Mouse (Mus musculus) kidney, postnatal 0 days (tissue): Measurements from ENCODE around the gene Mis18bp1. TPM values are rescaled to one million over a fixed set of nuclear protein-coding genes. Genes with fewer than 3 reads are reported as not detected.
"Not testable (repeated sequence)": the region's sequence is repeated elsewhere in the genome, so short reads cannot be mapped to it uniquely, and the experiment has no call there.

Source experiments
- ATAC-seq: fragments of 200-750 bp; cut with Nextera tagmentation; replicated peaks from 2 replicates; pipeline ENCODE4 v1.8.0; 2017; ENCODE audit warnings: low read depth, moderate number of reproducible peaks, moderate TSS enrichment, moderate library complexity; ENCODE audit not compliant: low FRiP score
- DNase-seq: peaks from one replicate; pipeline ENCODE4 v3.0.0-alpha.2; 2016; ENCODE audit warnings: low spot score
- H3K27ac ChIP-seq: fragments of 300-500 bp; sonication (generic); 2 replicates; pipeline ENCODE4 v1.5.1; 2014; ENCODE audit warnings: mild to moderate bottlenecking
- H3K27me3 ChIP-seq: fragments of 300-500 bp; sonication (generic); 2 replicates; pipeline ENCODE4 v1.6.1; 2014; ENCODE audit warnings: low read length, mixed read lengths; ENCODE audit not compliant: insufficient read depth
- H3K36me3 ChIP-seq: fragments of 300-500 bp; sonication (generic); 2 replicates; pipeline ENCODE4 v1.6.1; 2014; ENCODE audit warnings: low read length, mixed read lengths; ENCODE audit not compliant: insufficient read depth
- H3K4me1 ChIP-seq: fragments of 300-500 bp; sonication (generic); replicated peaks from 2 replicates; pipeline ENCODE4 v1.6.1; 2014; ENCODE audit warnings: antibody characterized with exemption, low read length, mixed read lengths; ENCODE audit not compliant: insufficient read depth
- H3K4me2 ChIP-seq: fragments of 300-500 bp; sonication (generic); 2 replicates; pipeline ENCODE4 v1.6.1; 2014; ENCODE audit warnings: mild to moderate bottlenecking, low read length, moderate library complexity, mixed read lengths
- H3K4me3 ChIP-seq: fragments of 300-500 bp; sonication (generic); replicated peaks from 2 replicates; pipeline ENCODE4 v1.5.1; 2014; ENCODE audit warnings: low read depth, low read length
- H3K9ac ChIP-seq: fragments of 300-500 bp; sonication (generic); 2 replicates; pipeline ENCODE4 v1.6.1; 2014; ENCODE audit warnings: low read depth, low read length
- H3K9me3 ChIP-seq: fragments of 300-500 bp; sonication (generic); replicated peaks from 2 replicates; pipeline ENCODE4 v1.6.1; 2016; ENCODE audit warnings: low read length, inconsistent platforms, mixed read lengths
- CTCF ChIP-seq: IDR thresholded peaks from 2 replicates; pipeline ENCODE4 v1.5.1; 2016; ENCODE audit warnings: antibody characterized with exemption, low read depth, mild to moderate bottlenecking, moderate library complexity
- WGBS: fragments of 180-500 bp; shearing (Covaris S2); extraction: QIAGEN DNeasy Blood & Tissue Kit; methylation state at CpG from one replicate; pipeline ENCODE4 v1.1.7; 2014; 5-methylcytosine and 5-hydroxymethylcytosine counted together
- polyA plus RNA-seq: library from polyadenylated mRNA; unstranded; fragments of >200 nt; fragmentation: Nextera tagmentation; extraction: Ambion mirVana; gene quantifications from 2 replicates; pipeline ENCODE4 v1.2.1, GENCODE M21; 2015

Gene Mis18bp1
- polyA plus RNA-seq, 1 experiment from 2014 or later: 31.0 TPM

DNA sequence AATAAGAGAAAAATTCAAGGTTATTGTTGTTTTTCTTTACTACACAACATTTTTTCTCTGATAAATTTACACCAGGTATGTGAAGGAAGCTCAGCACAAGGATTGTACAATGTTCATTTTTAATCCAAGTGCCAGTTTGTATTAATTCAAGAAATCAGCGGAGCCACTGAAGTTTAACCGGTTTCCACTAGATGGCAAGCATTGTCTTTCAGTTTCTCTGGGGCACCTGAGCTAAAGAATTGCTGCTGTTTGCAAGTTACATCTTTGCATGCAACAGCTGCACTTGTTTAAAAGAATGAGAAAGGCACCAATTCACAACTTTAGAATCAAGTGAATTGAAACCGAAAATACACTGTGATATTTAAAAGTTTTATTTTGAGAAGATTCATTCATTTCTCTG, 15.0 kb upstream of the Mis18bp1 start:
- no peaks in the 10 kb centered on the region for H3K36me3 ChIP-seq
- DNase-seq: peak; percentile 12

DNA sequence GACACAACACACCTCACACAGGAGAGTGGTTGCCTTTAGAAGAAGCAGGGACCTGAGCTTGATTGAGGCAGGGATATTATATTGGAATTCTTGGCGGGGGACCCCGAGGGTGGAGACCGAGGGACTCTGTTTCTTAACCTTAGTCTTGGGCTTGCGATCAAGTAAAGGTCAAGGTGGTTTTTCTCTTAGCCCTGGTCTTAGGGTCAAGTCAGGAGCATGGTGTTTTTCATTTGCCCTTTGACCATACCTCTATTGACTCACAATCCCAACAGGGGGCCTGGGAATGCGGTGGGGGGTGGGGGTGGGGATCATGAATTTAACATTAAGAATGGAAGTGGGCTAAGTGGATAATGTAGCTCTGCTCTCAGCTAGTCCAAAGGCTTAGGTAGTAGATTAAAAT, 1.3 kb upstream of the Mis18bp1 start:
- 90% methylated on average over 5 of the region's 5 CpGs for WGBS
- DNase-seq: no peak
- H3K4me1 ChIP-seq: no peaks in the 10 kb centered on the region; the same call in 1 of the 2 replicates
- H3K9ac ChIP-seq: no peak overlapping the region
- no peak for ATAC-seq
- no peak overlapping the region for H3K4me2 ChIP-seq
- no peaks in the 10 kb centered on the region for H3K9me3 ChIP-seq
- no peaks in the 10 kb centered on the region for H3K27me3 ChIP-seq
- no peak for TF ChIP-seq CTCF
- H3K36me3 ChIP-seq: no peaks in the 10 kb centered on the region
- H3K27ac ChIP-seq: no peak overlapping the region
- H3K4me3 ChIP-seq: no peak overlapping the region

More for the DNA sequence above, 15.0 kb upstream of the Mis18bp1 start:
- Histone ChIP-seq H3K27ac (no peak overlapping the region), H3K9ac (no peak overlapping the region), H3K9me3 (no peaks in the 10 kb centered on the region), H3K4me2 (no peak overlapping the region), H3K27me3 (no peaks in the 10 kb centered on the region), H3K4me3 (no peak overlapping the region), H3K4me1 (no peaks in the 10 kb centered on the region)
- TF ChIP-seq CTCF: peak; percentile 58
- 53% methylated on average over 3 of the region's 3 CpGs for WGBS
- ATAC-seq: no peak

GRCm38 (mm10) chr12:65172959-65173358, 555 bp upstream of the Mis18bp1 start:
- H3K27me3 ChIP-seq, H3K4me1 ChIP-seq, H3K36me3 ChIP-seq, DNase-seq, H3K9me3 ChIP-seq: not testable (repeated sequence)
- peak overlapping the region; percentile 74 for H3K4me3 ChIP-seq
- peak overlapping the region; percentile 91 for H3K27ac ChIP-seq
- peak; percentile 43 for ATAC-seq
- peak; percentile 77 for TF ChIP-seq CTCF
- peak overlapping the region; percentile 72 for H3K4me2 ChIP-seq
- H3K9ac ChIP-seq: peak overlapping the region; percentile 65
- WGBS: 32% methylated on average over 8 of the region's 8 CpGs

- 98% methylated on average over 4 of the region's 4 CpGs for WGBS
- not testable (repeated sequence) for H3K36me3 ChIP-seq, H3K4me3 ChIP-seq, H3K27me3 ChIP-seq, H3K9me3 ChIP-seq, H3K4me1 ChIP-seq, ATAC-seq, H3K4me2 ChIP-seq, DNase-seq, H3K27ac ChIP-seq, H3K9ac ChIP-seq
Observed at GRCm38 (mm10) chr12:65136121-65136520, 36.3 kb downstream of the Mis18bp1 start.

DNA sequence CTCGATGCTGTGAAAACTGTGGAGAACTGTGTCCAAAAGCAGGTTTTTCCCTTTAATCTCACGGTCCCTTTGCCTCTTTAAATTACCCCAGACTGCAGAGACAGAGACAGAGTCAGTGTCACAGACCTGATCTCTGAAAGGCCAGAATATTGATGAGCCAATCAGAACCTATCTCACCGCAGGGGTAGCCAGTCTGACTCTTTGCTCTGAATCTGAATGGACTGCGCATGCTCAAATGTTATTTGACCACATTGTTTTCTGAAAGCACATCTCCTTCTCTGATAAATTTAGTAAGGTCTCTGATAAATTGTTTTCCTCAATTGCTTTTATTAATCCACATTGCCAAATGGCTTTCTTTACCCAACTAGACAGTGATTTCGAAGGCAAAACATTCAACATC, 53.0 kb downstream of the Mis18bp1 start:
- no peak overlapping the region for H3K9ac ChIP-seq
- H3K27ac ChIP-seq: no peak overlapping the region
- WGBS: 93% methylated on average over 5 of the region's 5 CpGs
- H3K9me3 ChIP-seq: no peaks in the 10 kb centered on the region
- TF ChIP-seq CTCF: no peak
- no peak overlapping the region for H3K4me2 ChIP-seq
- no peak overlapping the region for H3K4me3 ChIP-seq
- H3K4me1 ChIP-seq: no peaks in the 10 kb centered on the region
- peaks cover 20% of the 10 kb centered on the region for H3K36me3 ChIP-seq
- no peak for DNase-seq
- no peaks in the 10 kb centered on the region for H3K27me3 ChIP-seq
- no peak for ATAC-seq

DNA sequence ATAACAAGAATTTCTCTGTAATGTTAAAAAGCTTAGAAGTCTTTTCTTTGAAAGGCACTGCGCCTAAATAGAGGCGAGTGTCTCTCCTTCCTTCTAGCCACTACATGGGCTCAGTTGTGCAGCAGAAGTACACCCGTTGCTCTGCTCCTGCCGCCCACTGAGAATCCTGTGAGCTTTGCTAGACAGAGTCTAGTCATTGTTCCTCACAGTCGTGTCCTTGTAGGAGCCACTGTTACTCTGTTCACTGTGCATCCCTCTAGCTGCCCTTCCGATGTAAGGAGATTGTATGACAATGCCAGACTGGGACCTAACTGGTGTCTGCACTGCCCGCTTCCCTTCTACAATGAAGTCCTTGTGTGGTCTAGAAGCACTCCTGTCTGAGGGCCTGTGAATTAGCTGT, 53.4 kb downstream of the Mis18bp1 start:
- Histone ChIP-seq H3K4me3 (no peak overlapping the region), H3K4me2 (no peak overlapping the region), H3K9ac (no peak overlapping the region), H3K27me3 (no peaks in the 10 kb centered on the region), H3K4me1 (no peaks in the 10 kb centered on the region), H3K27ac (no peak overlapping the region), H3K36me3 (peaks cover 20% of the 10 kb centered on the region), H3K9me3 (no peaks in the 10 kb centered on the region)
- no peak for DNase-seq
- no peak for TF ChIP-seq CTCF
- ATAC-seq: no peak
- 91% methylated on average over 7 of the region's 7 CpGs for WGBS

GRCm38 (mm10) chr12:65114978-65115377, 57.4 kb downstream of the Mis18bp1 start:
- DNase-seq, H3K9ac ChIP-seq, H3K4me2 ChIP-seq, H3K9me3 ChIP-seq, H3K27me3 ChIP-seq, H3K4me3 ChIP-seq, H3K27ac ChIP-seq, H3K4me1 ChIP-seq, ATAC-seq: not testable (repeated sequence)
- 89% methylated on average over 3 of the region's 3 CpGs for WGBS
- H3K36me3 ChIP-seq: peaks cover 12% of the 10 kb centered on the region; the same call in 1 of the 2 replicates
